19 mouse cellular contexts compared by ENCODE assay signal in genomic region chr12:110023192-110024101, GRCm38 (mm10).
A peak's percentile ranks its signal among the peaks of the same experiment; 100 is the strongest.
DNase-seq lines count a peak whose midpoint lies in the region; ATAC-seq lines count a peak whose summit lies in the region.
"Had no signal": no experiment of that assay in that cellular context is flagged by ENCODE, and none has a peak within 500 bp of the region (broad histone marks: within the 10 kb centered on the region; RNA-seq: fewer than 3 reads in every experiment).

No protein-coding gene starts in this region.

- ATAC-seq in kidney, embryonic 16.5 days (ENCODE audit: low FRiP score, low TSS enrichment): peak; percentile 37; the same call in 1 of the 2 replicates
- no peak for ATAC-seq in kidney, embryonic 14.5 days (ENCODE audit: low FRiP score, low TSS enrichment)
- ATAC-seq in liver, embryonic 13.5 days (ENCODE audit: low read depth): 0 out of 2 replicates have a peak, but pooled peaks have one; percentile 21
- no peak for ATAC-seq in intestine, embryonic 15.5 days
- ATAC-seq: forebrain, postnatal 0 days; hindbrain, embryonic 16.5 days; Patski had no signal

- 72% methylated on average over 11 of the region's 11 CpGs for WGBS in kidney, embryonic 16.5 days
- 71% methylated on average over 11 of the region's 11 CpGs for WGBS in kidney, embryonic 14.5 days
- WGBS in liver, embryonic 13.5 days (ENCODE audit: insufficient replicate concordance): 60% methylated on average over 11 of the region's 11 CpGs
- WGBS in intestine, embryonic 15.5 days: 76% methylated on average over 11 of the region's 11 CpGs

- H3K9ac ChIP-seq in kidney, embryonic 16.5 days (replicated peaks; ENCODE audit: low read length): no peak overlapping the region
- no peak overlapping the region for H3K9ac ChIP-seq in kidney, embryonic 14.5 days (ENCODE audit: low read depth, low read length)
- H3K9ac ChIP-seq in liver, embryonic 13.5 days: peak overlapping the region; percentile 17; the same call in 1 of the 2 replicates
- H3K9ac ChIP-seq in intestine, embryonic 15.5 days: no peak overlapping the region
- H3K9ac ChIP-seq: forebrain, postnatal 0 days; heart, embryonic 12.5 days; lung, embryonic 15.5 days had no signal

- H3K27ac ChIP-seq in kidney, embryonic 16.5 days (ENCODE audit: low read length): no peak overlapping the region
- H3K27ac ChIP-seq in kidney, embryonic 14.5 days (ENCODE audit: low read depth, low read length): no peak overlapping the region
- H3K27ac ChIP-seq in liver, embryonic 13.5 days: peak overlapping the region; percentile 82
- H3K27ac ChIP-seq in intestine, embryonic 15.5 days: no peak overlapping the region
- H3K27ac ChIP-seq: layer of hippocampus, adult 2 months; lung, embryonic 15.5 days had no signal

- H3K4me1 ChIP-seq in kidney, embryonic 16.5 days (ENCODE audit: insufficient read depth, low read length): peaks cover 20% of the 10 kb centered on the region
- H3K4me1 ChIP-seq in kidney, embryonic 14.5 days (ENCODE audit: control insufficient read depth, insufficient read depth, low read length): no peaks in the 10 kb centered on the region
- peaks cover 14% of the 10 kb centered on the region for H3K4me1 ChIP-seq in liver, embryonic 13.5 days (replicated peaks)
- 0 out of 2 replicates have a peak, but pooled peaks cover 3% of the 10 kb centered on the region for H3K4me1 ChIP-seq in intestine, embryonic 15.5 days (replicated peaks)
- H3K4me1 ChIP-seq: heart, embryonic 12.5 days had no signal

- no peaks in the 10 kb centered on the region for H3K27me3 ChIP-seq in kidney, embryonic 16.5 days (ENCODE audit: insufficient read depth, low read length)
- no peaks in the 10 kb centered on the region for H3K27me3 ChIP-seq in kidney, embryonic 14.5 days (ENCODE audit: control insufficient read depth, insufficient read depth, low read length)
- H3K27me3 ChIP-seq in liver, embryonic 13.5 days: no peaks in the 10 kb centered on the region
- no peaks in the 10 kb centered on the region for H3K27me3 ChIP-seq in intestine, embryonic 15.5 days (replicated peaks)
- H3K27me3 ChIP-seq: lung, embryonic 15.5 days; Patski had no signal

- H3K36me3 ChIP-seq in kidney, embryonic 16.5 days (ENCODE audit: insufficient read depth, low read length): no peaks in the 10 kb centered on the region
- no peaks in the 10 kb centered on the region for H3K36me3 ChIP-seq in kidney, embryonic 14.5 days (ENCODE audit: control insufficient read depth, insufficient read depth, low read length)
- H3K36me3 ChIP-seq in liver, embryonic 13.5 days: no peaks in the 10 kb centered on the region
- H3K36me3 ChIP-seq in intestine, embryonic 15.5 days: no peaks in the 10 kb centered on the region
- H3K36me3 ChIP-seq: heart, embryonic 12.5 days; lung, embryonic 15.5 days had no signal

- no peaks in the 10 kb centered on the region for H3K9me3 ChIP-seq in kidney, embryonic 16.5 days (ENCODE audit: low read length)
- no peaks in the 10 kb centered on the region for H3K9me3 ChIP-seq in kidney, embryonic 14.5 days (ENCODE audit: control insufficient read depth, low read length)
- no peaks in the 10 kb centered on the region for H3K9me3 ChIP-seq in liver, embryonic 13.5 days (replicated peaks)
- no peaks in the 10 kb centered on the region for H3K9me3 ChIP-seq in intestine, embryonic 15.5 days
- H3K9me3 ChIP-seq: heart, embryonic 12.5 days; lung, embryonic 15.5 days had no signal

- H3K4me3 ChIP-seq in kidney, embryonic 16.5 days (ENCODE audit: low read length): no peak overlapping the region
- no peak overlapping the region for H3K4me3 ChIP-seq in kidney, embryonic 14.5 days (ENCODE audit: low read length)
- H3K4me3 ChIP-seq in liver, embryonic 13.5 days (replicated peaks): peak overlapping the region; percentile 16; the same call in 1 of the 2 replicates
- H3K4me3 ChIP-seq in intestine, embryonic 15.5 days (replicated peaks): no peak overlapping the region
- H3K4me3 ChIP-seq: heart, embryonic 12.5 days; layer of hippocampus, adult 2 months; lung, embryonic 15.5 days had no signal

- no peak overlapping the region for H3K4me2 ChIP-seq in kidney, embryonic 16.5 days (replicated peaks; ENCODE audit: low read depth, low read length)
- no peak overlapping the region for H3K4me2 ChIP-seq in kidney, embryonic 14.5 days (replicated peaks; ENCODE audit: low read depth, low read length)
- 0 out of 2 replicates have a peak overlapping the region, but pooled peaks have one; percentile 28 for H3K4me2 ChIP-seq in liver, embryonic 13.5 days
- H3K4me2 ChIP-seq in intestine, embryonic 15.5 days (replicated peaks): no peak overlapping the region
- H3K4me2 ChIP-seq: heart, embryonic 12.5 days; lung, embryonic 15.5 days had no signal

- peak; percentile 37 for DNase-seq in embryo, embryonic 10 days (ENCODE audit: low spot score)
- DNase-seq in embryo, embryonic 9.5 days (ENCODE audit: extremely low spot score): no peak
- no peak for DNase-seq in liver, embryonic 13.5 days
- DNase-seq in yolk sac, embryonic 10.5 days (ENCODE audit: low spot score): peak; percentile 38
- no peak for DNase-seq in adrenal gland, postnatal 25 days
- DNase-seq: adrenal gland, adult 8-10 months; cerebellum, adult 9-11 months; forebrain, postnatal 0 days; kidney, postnatal 10 days; lung, postnatal 4 days; thymus, postnatal 14 days had no signal

Comparison
In these comparisons a context has a peak if more than half of its experiments do, and no peak if none do; other contexts are left out.
1. DNase-seq: peak in embryo, embryonic 10 days (single experiment) and yolk sac, embryonic 10.5 days (single experiment); none in embryo, embryonic 9.5 days (single experiment), liver, embryonic 13.5 days (single experiment) and adrenal gland, postnatal 25 days (single experiment).
2. ATAC-seq: peak in kidney, embryonic 16.5 days (single experiment) and liver, embryonic 13.5 days (single experiment); none in kidney, embryonic 14.5 days (single experiment) and intestine, embryonic 15.5 days (single experiment).